ENCODE assay signal across 9 mouse cellular contexts in genomic region chr19:57078867-57079605, GRCm38 (mm10).
DNase-seq lines count a peak whose midpoint lies in the region; ATAC-seq and TF ChIP-seq lines count a peak whose summit lies in the region.
"Had no signal": no experiment of that assay in that cellular context is flagged by ENCODE, and none has a peak within 500 bp of the region (broad histone marks: within the 10 kb centered on the region; RNA-seq: fewer than 3 reads in every experiment).

No protein-coding gene starts in this region.

- no peak overlapping the region for H3K9ac ChIP-seq in heart, embryonic 15.5 days
- H3K9ac ChIP-seq in kidney, embryonic 16.5 days (replicated peaks; ENCODE audit: low read length): no peak overlapping the region
- H3K9ac ChIP-seq in midbrain, embryonic 15.5 days: no peak overlapping the region

- no peak for TF ChIP-seq CTCF in thymus, adult 2 months (IDR thresholded peaks at IDR 0.05; ENCODE audit: borderline replicate concordance, control insufficient read depth, extremely low read depth, insufficient read depth, low read length, poor library complexity)

- H3K4me2 ChIP-seq in heart, embryonic 15.5 days: no peak overlapping the region
- H3K4me2 ChIP-seq in kidney, embryonic 16.5 days (replicated peaks; ENCODE audit: low read depth, low read length): no peak overlapping the region
- no peak overlapping the region for H3K4me2 ChIP-seq in midbrain, embryonic 15.5 days

- H3K4me3 ChIP-seq in embryonic facial prominence, embryonic 10.5 days: no peak overlapping the region
- no peak overlapping the region for H3K4me3 ChIP-seq in heart, embryonic 15.5 days
- no peak overlapping the region for H3K4me3 ChIP-seq in kidney, embryonic 16.5 days (ENCODE audit: low read length)
- no peak overlapping the region for H3K4me3 ChIP-seq in midbrain, embryonic 15.5 days
- H3K4me3 ChIP-seq in thymus, adult 2 months (ENCODE audit: control insufficient read depth, insufficient read depth, low read length): no peak overlapping the region

- peak overlapping the region; percentile 78 for H3K27ac ChIP-seq in embryonic facial prominence, embryonic 10.5 days (replicated peaks)
- peak overlapping the region; percentile 36 for H3K27ac ChIP-seq in heart, embryonic 15.5 days
- H3K27ac ChIP-seq in kidney, embryonic 16.5 days (ENCODE audit: low read length): peak overlapping the region; percentile 43
- H3K27ac ChIP-seq in midbrain, embryonic 15.5 days: peak overlapping the region; percentile 76
- no peak overlapping the region for H3K27ac ChIP-seq in thymus, adult 2 months (ENCODE audit: control insufficient read depth, insufficient read depth, low read length)

- peak; percentile 63; the same call in 1 of the 2 replicates for ATAC-seq in heart, embryonic 15.5 days (replicated peaks; ENCODE audit: insufficient number of reproducible peaks, insufficient read depth, low FRiP score, low read depth)
- peak; percentile 75 for ATAC-seq in kidney, embryonic 16.5 days (ENCODE audit: low FRiP score, low TSS enrichment)
- no peak for ATAC-seq in midbrain, embryonic 15.5 days (replicated peaks)

- WGBS in embryonic facial prominence, embryonic 10.5 days: 60% methylated on average over 10 of the region's 10 CpGs
- 55% methylated on average over 10 of the region's 10 CpGs for WGBS in heart, embryonic 15.5 days
- 69% methylated on average over 10 of the region's 10 CpGs for WGBS in kidney, embryonic 16.5 days
- 31% methylated on average over 10 of the region's 10 CpGs for WGBS in midbrain, embryonic 15.5 days
- WGBS in thymus, adult 2 months: 87% methylated on average over 10 of the region's 10 CpGs

- H3K27me3 ChIP-seq in embryonic facial prominence, embryonic 10.5 days (replicated peaks; ENCODE audit: low read depth, poor library complexity, severe bottlenecking): 0 out of 2 replicates have a peak, but pooled peaks cover 3% of the 10 kb centered on the region
- H3K27me3 ChIP-seq in heart, embryonic 15.5 days: no peaks in the 10 kb centered on the region
- H3K27me3 ChIP-seq in kidney, embryonic 16.5 days (ENCODE audit: insufficient read depth, low read length): no peaks in the 10 kb centered on the region
- H3K27me3 ChIP-seq in midbrain, embryonic 15.5 days (replicated peaks): no peaks in the 10 kb centered on the region
- H3K27me3 ChIP-seq in thymus, adult 2 months (ENCODE audit: control insufficient read depth, insufficient read depth, low read length): no peaks in the 10 kb centered on the region

- no peaks in the 10 kb centered on the region for H3K36me3 ChIP-seq in embryonic facial prominence, embryonic 10.5 days (replicated peaks)
- 0 out of 2 replicates have a peak, but pooled peaks cover 4% of the 10 kb centered on the region for H3K36me3 ChIP-seq in heart, embryonic 15.5 days
- no peaks in the 10 kb centered on the region for H3K36me3 ChIP-seq in kidney, embryonic 16.5 days (ENCODE audit: insufficient read depth, low read length)
- H3K36me3 ChIP-seq in midbrain, embryonic 15.5 days (replicated peaks): no peaks in the 10 kb centered on the region
- H3K36me3 ChIP-seq in thymus, adult 2 months (ENCODE audit: control insufficient read depth, insufficient read depth, low read length): peaks cover 63% of the 10 kb centered on the region
- H3K36me3 ChIP-seq: G1E had no signal

- peaks cover 75% of the 10 kb centered on the region for H3K4me1 ChIP-seq in embryonic facial prominence, embryonic 10.5 days
- peaks cover 34% of the 10 kb centered on the region for H3K4me1 ChIP-seq in heart, embryonic 15.5 days (replicated peaks)
- peaks cover 30% of the 10 kb centered on the region for H3K4me1 ChIP-seq in kidney, embryonic 16.5 days (ENCODE audit: insufficient read depth, low read length)
- peaks cover 25% of the 10 kb centered on the region for H3K4me1 ChIP-seq in midbrain, embryonic 15.5 days
- peaks cover 23% of the 10 kb centered on the region for H3K4me1 ChIP-seq in thymus, adult 2 months (replicated peaks; ENCODE audit: control insufficient read depth, insufficient read depth, low read length)

- H3K9me3 ChIP-seq in embryonic facial prominence, embryonic 10.5 days: no peaks in the 10 kb centered on the region
- H3K9me3 ChIP-seq in heart, embryonic 15.5 days (replicated peaks): no peaks in the 10 kb centered on the region
- no peaks in the 10 kb centered on the region for H3K9me3 ChIP-seq in kidney, embryonic 16.5 days (ENCODE audit: low read length)
- H3K9me3 ChIP-seq in midbrain, embryonic 15.5 days: no peaks in the 10 kb centered on the region

- no peak for TF ChIP-seq POLR2A in thymus, adult 2 months (IDR thresholded peaks at IDR 0.05; ENCODE audit: control insufficient read depth, extremely low read depth, insufficient read depth, low read length, poor library complexity)

- peak; percentile 26 for DNase-seq in embryo, embryonic 11 days
- DNase-seq in embryo, embryonic 10 days (ENCODE audit: low spot score): no peak
- peak; percentile 44 for DNase-seq in embryonic facial prominence, embryonic 10.5 days (ENCODE audit: low spot score)
- no peak for DNase-seq in thymus, postnatal 10 days (ENCODE audit: low spot score in 2 of 2)
- no peak for DNase-seq in thymus, adult 2 months

Comparison
In these comparisons a context has a peak if more than half of its experiments do, and no peak if none do; other contexts are left out.
1. DNase-seq: peak in embryo, embryonic 11 days (single experiment) and embryonic facial prominence, embryonic 10.5 days (single experiment); none in embryo, embryonic 10 days (single experiment), thymus, postnatal 10 days (0 of 2) and thymus, adult 2 months (single experiment).